Mouse (Mus musculus) lung, embryonic 15.5 days (tissue): ENCODE results near the gene Dis3. TPM values are rescaled to one million over a fixed set of nuclear protein-coding genes. Genes with fewer than 3 reads are reported as not detected.
A peak's percentile ranks its signal among the peaks of the same experiment; 100 is the strongest.

Experiments
- ATAC-seq: fragments of 200-750 bp; cut with Nextera tagmentation; 2 replicates; pipeline ENCODE4 v1.8.0; 2017; ENCODE audit warnings: moderate number of reproducible peaks, borderline replicate concordance; ENCODE audit not compliant: low FRiP score, low TSS enrichment; ENCODE audit errors: extremely low read depth
- H3K27ac ChIP-seq: fragments of 300-500 bp; sonication (generic); 2 replicates; pipeline ENCODE4 v1.5.1; 2015; ENCODE audit warnings: moderate library complexity, mild to moderate bottlenecking, inconsistent platforms
- H3K27me3 ChIP-seq: fragments of 300-500 bp; sonication (generic); 2 replicates; pipeline ENCODE4 v1.6.1; 2015; ENCODE audit warnings: inconsistent platforms
- H3K36me3 ChIP-seq: fragments of 300-500 bp; sonication (generic); 2 replicates; pipeline ENCODE4 v1.6.1; 2015; ENCODE audit warnings: inconsistent platforms
- H3K4me1 ChIP-seq: fragments of 300-500 bp; sonication (generic); 2 replicates; pipeline ENCODE4 v1.6.1; 2015; ENCODE audit warnings: inconsistent platforms
- H3K4me2 ChIP-seq: fragments of 300-500 bp; sonication (generic); 2 replicates; pipeline ENCODE4 v1.6.1; 2015; ENCODE audit warnings: inconsistent platforms, mild to moderate bottlenecking, moderate library complexity
- H3K4me3 ChIP-seq: fragments of 300-500 bp; sonication (generic); 2 replicates; pipeline ENCODE4 v1.5.1; 2015; ENCODE audit warnings: mild to moderate bottlenecking, inconsistent platforms
- H3K9ac ChIP-seq: fragments of 300-500 bp; sonication (generic); 2 replicates; pipeline ENCODE4 v1.6.1; 2015; ENCODE audit warnings: inconsistent platforms
- H3K9me3 ChIP-seq: fragments of 300-500 bp; sonication (generic); 2 replicates; pipeline ENCODE4 v1.6.1; 2016; ENCODE audit warnings: inconsistent platforms
- WGBS: fragments of 180-500 bp; shearing (Covaris S2); methylation state at CpG from one replicate; pipeline ENCODE4 v1.1.7; 2015; 5-methylcytosine and 5-hydroxymethylcytosine counted together
- polyA plus RNA-seq: library from polyadenylated mRNA; unstranded; fragments of >200 nt; fragmentation: Nextera tagmentation; extraction: Ambion mirVana; gene quantifications from 2 replicates; pipeline ENCODE4 v1.2.1, GENCODE M21; 2015

Dis3 gene
- 29.4 and 32.5 TPM in 2 replicates for polyA plus RNA-seq

GRCm38 (mm10) chr14:99099267-99099966 is at the start of gene Dis3, which contains the start of gene Pibf1:
Gene Dis3, minus strand, starts transcription at chr14:99099770.
Gene Pibf1, plus strand, starts transcription at chr14:99099424.
- Histone ChIP-seq H3K27me3 (no peaks in the 10 kb centered on the region), H3K4me3 (peak within 1 kb of the TSS; percentile 73), H3K4me2 (peak within 1 kb of the TSS; percentile 68), H3K9me3 (no peaks in the 10 kb centered on the region), H3K4me1 (peaks cover 7% of the 10 kb centered on the region; the same call in 1 of the 2 replicates), H3K27ac (peak within 1 kb of the TSS; percentile 60), H3K36me3 (peaks cover 30% of the 10 kb centered on the region), H3K9ac (peak within 1 kb of the TSS; percentile 76)
- ATAC-seq, result peak; percentile 99
- WGBS, result under 1% methylated on average over 73 of the region's 73 CpGs

DNA sequence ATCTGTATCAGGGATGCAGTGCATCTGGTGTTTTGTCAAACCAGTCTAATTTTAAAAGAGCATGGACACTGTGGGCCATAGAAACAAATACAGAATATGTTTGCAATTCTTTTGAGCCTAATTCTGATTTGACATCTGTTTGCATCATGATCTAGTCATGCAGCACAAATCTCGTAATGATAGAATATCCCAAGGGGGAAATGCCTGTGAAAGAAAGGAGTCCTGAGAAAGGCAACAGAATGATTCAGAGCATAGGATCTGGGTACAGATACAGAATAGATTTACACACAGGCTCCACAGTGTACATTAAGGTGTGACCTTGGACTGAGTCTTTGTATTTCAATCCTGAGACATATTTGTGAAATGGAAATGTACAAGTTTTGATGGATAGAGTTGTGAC is 47.3 kb upstream of the Dis3 start:
- Histone ChIP-seq H3K4me1 (no peaks in the 10 kb centered on the region), H3K27ac (no peak overlapping the region), H3K9ac (no peak overlapping the region), H3K4me2 (no peak overlapping the region), H3K36me3 (peaks cover 9% of the 10 kb centered on the region; the same call in 1 of the 2 replicates), H3K27me3 (no peaks in the 10 kb centered on the region), H3K9me3 (no peaks in the 10 kb centered on the region), H3K4me3 (no peak overlapping the region)
- 87% methylated on average over 1 of the region's 1 CpGs for WGBS
- no peak for ATAC-seq

DNA sequence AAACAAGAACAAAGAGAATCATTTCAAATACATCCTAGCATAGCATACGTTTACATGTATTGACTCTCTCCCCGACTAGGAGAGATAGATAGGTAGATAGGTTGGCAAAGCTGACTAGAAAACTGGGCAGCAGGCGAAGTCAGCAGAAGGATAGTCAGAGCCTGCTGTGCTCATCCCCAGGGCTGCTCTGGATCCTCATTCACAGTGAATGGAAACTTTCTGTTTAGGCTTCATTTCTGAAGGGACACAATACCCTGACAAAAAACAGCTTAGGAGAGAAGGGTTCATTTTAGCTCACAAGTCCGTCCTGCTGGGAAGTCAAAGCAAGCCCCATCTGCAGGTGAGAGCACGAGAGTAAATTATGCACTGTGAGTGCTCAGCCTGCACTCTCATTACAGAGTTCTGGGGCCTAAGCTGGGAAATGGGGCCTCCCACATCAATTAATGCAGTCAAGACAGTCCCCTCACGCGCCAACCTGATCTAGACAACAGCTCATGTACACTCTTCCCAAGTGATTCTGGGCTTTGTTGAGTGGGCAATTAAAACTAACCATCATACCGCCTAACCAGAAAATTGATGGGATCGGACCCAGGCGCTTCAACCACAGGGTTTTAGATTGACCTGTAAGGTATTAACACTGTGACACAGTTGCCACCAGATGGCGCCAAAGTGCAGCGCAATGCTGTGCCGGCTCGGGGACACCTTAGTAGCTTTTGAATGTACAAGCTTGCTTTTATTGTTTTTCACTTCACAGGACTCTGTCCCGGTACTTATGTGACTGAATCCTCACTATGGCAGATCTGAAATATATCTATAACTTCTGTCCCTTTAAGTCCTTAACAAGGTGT is 42.4 kb upstream of the Dis3 start:
- peak; percentile 81; the same call in 1 of the 2 replicates for ATAC-seq
- peaks cover 10% of the 10 kb centered on the region for H3K36me3 ChIP-seq
- no peaks in the 10 kb centered on the region for H3K27me3 ChIP-seq
- no peak overlapping the region for H3K9ac ChIP-seq
- H3K4me1 ChIP-seq, result no peaks in the 10 kb centered on the region
- 24% methylated on average over 15 of the region's 15 CpGs for WGBS
- no peak overlapping the region for H3K4me3 ChIP-seq
- H3K9me3 ChIP-seq, result no peaks in the 10 kb centered on the region
- H3K4me2 ChIP-seq, result no peak overlapping the region
- H3K27ac ChIP-seq, result no peak overlapping the region

DNA sequence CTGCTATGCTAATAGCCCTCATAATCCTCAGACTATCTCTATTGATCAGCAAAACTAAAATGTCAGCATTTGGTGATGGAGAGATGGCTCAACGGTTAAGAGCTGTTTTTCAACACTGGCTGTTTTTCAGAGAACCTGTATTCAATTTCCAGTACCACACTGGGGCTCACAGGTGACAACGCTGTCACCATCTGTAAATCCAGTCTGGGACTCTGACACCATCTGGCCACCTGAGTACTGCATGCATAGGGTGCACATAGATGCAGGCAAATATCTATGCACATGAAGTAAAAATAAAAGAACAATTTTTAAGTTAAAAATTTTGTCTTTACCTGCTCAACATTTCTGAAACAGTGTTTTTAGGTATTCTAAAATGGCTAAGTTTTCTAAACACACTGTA is 40.5 kb upstream of the Dis3 start:
- Histone ChIP-seq H3K9me3 (no peaks in the 10 kb centered on the region), H3K27me3 (no peaks in the 10 kb centered on the region), H3K9ac (no peak overlapping the region), H3K36me3 (peaks cover 16% of the 10 kb centered on the region), H3K4me2 (no peak overlapping the region), H3K4me1 (no peaks in the 10 kb centered on the region), H3K27ac (no peak overlapping the region), H3K4me3 (no peak overlapping the region)
- WGBS, result 95% methylated on average over 2 of the region's 2 CpGs
- ATAC-seq, result no peak

DNA sequence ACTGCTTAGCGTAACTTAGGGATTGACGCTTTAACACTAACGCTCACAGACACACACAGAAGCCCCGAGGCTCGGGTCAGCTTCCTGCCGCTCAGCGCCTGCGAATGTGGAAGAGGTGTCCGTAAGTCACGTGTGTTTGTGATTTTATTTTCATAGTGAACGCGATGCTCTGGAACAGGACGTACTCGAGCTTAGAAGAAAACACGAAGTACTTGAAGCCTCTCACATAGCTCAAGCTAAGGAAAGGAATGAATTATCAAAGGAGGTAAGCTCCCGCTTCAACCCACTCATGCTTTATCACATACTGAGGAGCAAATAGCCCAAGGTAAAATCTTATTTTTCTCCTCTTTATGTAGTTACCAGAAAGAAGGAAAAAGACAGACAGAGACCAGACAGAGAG is 36.7 kb upstream of the Dis3 start:
- WGBS, result 90% methylated on average over 16 of the region's 16 CpGs
- no peak overlapping the region for H3K27ac ChIP-seq
- H3K4me1 ChIP-seq, result no peaks in the 10 kb centered on the region
- no peak for ATAC-seq
- H3K9me3 ChIP-seq, result no peaks in the 10 kb centered on the region
- peaks cover 13% of the 10 kb centered on the region for H3K36me3 ChIP-seq
- H3K4me3 ChIP-seq, result no peak overlapping the region
- H3K9ac ChIP-seq, result no peak overlapping the region
- H3K27me3 ChIP-seq, result no peaks in the 10 kb centered on the region
- no peak overlapping the region for H3K4me2 ChIP-seq

GRCm38 (mm10) chr14:99135761-99136160 is 36.2 kb upstream of the Dis3 start:
- no peak overlapping the region for H3K9ac ChIP-seq
- H3K4me1 ChIP-seq, result no peaks in the 10 kb centered on the region
- no peaks in the 10 kb centered on the region for H3K27me3 ChIP-seq
- H3K36me3 ChIP-seq, result peaks cover 13% of the 10 kb centered on the region
- 89% methylated on average over 9 of the region's 9 CpGs for WGBS
- no peak overlapping the region for H3K4me3 ChIP-seq
- H3K27ac ChIP-seq, result no peak overlapping the region
- H3K4me2 ChIP-seq, result no peak overlapping the region
- no peak for ATAC-seq
- H3K9me3 ChIP-seq, result no peaks in the 10 kb centered on the region

DNA sequence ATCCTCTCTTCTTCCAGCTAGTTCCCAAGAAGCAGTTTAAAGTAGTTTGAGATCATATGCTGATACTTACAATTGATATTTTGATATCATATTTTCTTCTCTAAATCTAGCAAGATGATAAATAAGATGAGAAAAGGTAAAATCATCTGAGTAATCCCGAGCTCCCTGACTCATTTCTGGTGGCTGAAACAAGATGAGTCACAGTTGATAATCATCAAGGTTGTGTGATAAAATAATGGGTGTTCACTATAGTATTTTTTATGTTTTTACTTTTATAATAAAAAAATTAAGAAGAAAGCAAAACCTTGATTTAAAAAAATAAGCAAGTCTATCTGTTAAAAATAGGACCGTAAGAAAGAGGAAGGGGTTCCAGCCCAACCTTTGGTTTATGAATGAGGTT is 34.5 kb upstream of the Dis3 start:
- Histone ChIP-seq H3K9ac (no peak overlapping the region), H3K9me3 (no peaks in the 10 kb centered on the region), H3K27me3 (no peaks in the 10 kb centered on the region), H3K4me2 (no peak overlapping the region), H3K4me3 (no peak overlapping the region), H3K4me1 (no peaks in the 10 kb centered on the region), H3K36me3 (peaks cover 9% of the 10 kb centered on the region; the same call in 1 of the 2 replicates), H3K27ac (no peak overlapping the region)
- no peak for ATAC-seq
- 84% methylated on average over 2 of the region's 2 CpGs for WGBS

DNA sequence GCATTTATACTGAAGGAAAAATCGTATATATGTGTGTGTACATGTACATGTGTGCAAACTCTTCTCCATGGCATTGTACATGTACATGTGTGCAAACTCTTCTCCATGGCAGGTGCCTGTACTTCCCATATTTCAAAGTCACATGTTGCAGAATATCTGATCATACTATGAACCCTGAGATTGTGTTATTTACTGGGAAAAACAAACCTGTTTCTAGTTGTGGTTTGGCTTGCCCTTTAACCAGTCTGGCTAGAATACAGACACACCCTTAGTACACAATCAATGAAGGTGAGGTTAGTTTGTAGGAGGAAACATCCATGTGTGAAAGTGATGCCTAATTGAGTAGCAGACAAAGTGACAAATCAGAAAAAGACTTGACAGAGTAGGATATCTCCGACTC is 29.5 kb upstream of the Dis3 start:
- H3K4me2 ChIP-seq, result no peak overlapping the region
- no peak for ATAC-seq
- no peak overlapping the region for H3K27ac ChIP-seq
- no peak overlapping the region for H3K9ac ChIP-seq
- no peak overlapping the region for H3K4me3 ChIP-seq
- no peaks in the 10 kb centered on the region for H3K9me3 ChIP-seq
- no peaks in the 10 kb centered on the region for H3K27me3 ChIP-seq
- no peaks in the 10 kb centered on the region for H3K4me1 ChIP-seq
- 0 out of 2 replicates have a peak, but pooled peaks cover 3% of the 10 kb centered on the region for H3K36me3 ChIP-seq
- WGBS, result 84% methylated on average over 2 of the region's 2 CpGs

DNA sequence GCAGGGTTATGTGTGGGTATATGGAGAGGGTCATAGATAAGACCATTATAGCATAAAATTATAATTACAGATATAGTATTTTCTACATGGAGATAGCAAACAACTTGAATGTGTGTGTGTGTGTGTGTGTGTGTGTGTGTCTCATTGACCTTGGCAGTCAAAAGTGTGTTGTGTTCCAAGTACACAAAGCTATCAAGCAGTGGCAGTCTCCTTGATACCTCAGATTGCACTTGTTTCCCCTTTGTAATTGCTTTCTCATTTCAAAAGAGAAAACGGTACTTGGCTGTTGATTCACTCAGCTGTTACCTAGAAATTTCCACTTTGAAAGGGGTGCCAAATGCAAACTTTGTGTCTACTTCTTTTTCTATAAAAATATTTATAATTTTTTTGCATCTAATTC is 27.9 kb upstream of the Dis3 start:
- H3K4me2 ChIP-seq, result no peak overlapping the region
- WGBS, result 53% methylated on average over 1 of the region's 1 CpGs
- no peaks in the 10 kb centered on the region for H3K27me3 ChIP-seq
- H3K9me3 ChIP-seq, result no peaks in the 10 kb centered on the region
- ATAC-seq, result no peak
- H3K27ac ChIP-seq, result no peak overlapping the region
- H3K9ac ChIP-seq, result no peak overlapping the region
- H3K4me1 ChIP-seq, result no peaks in the 10 kb centered on the region
- no peak overlapping the region for H3K4me3 ChIP-seq
- 0 out of 2 replicates have a peak, but pooled peaks cover 3% of the 10 kb centered on the region for H3K36me3 ChIP-seq

GRCm38 (mm10) chr14:99126713-99127112 is 27.1 kb upstream of the Dis3 start:
- H3K4me3 ChIP-seq, result no peak overlapping the region
- no peaks in the 10 kb centered on the region for H3K9me3 ChIP-seq
- H3K4me2 ChIP-seq, result no peak overlapping the region
- no peaks in the 10 kb centered on the region for H3K27me3 ChIP-seq
- no peak overlapping the region for H3K9ac ChIP-seq
- no peaks in the 10 kb centered on the region for H3K4me1 ChIP-seq
- 0 out of 2 replicates have a peak, but pooled peaks cover 5% of the 10 kb centered on the region for H3K36me3 ChIP-seq
- no peak for ATAC-seq
- H3K27ac ChIP-seq, result no peak overlapping the region
- WGBS, result 80% methylated on average over 4 of the region's 4 CpGs

DNA sequence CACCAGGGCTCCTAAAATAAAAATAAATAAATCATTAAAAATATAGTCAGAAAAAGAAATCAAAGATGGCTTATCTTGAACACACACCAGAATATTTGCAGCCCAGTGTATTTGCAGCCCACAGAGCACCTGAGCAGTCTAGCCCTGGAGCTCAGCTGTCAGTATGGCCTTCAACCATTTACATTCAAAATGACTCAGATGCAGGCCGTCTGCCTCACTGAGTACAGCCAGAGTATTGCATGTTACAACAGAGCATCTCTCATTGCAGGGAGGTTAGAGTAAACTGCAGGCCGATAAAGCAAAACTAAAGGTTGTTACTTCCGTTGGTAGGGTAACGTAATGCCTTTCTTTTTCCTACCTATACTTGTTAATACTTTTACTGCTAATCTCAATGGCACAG is 24.5 kb upstream of the Dis3 start:
- Histone ChIP-seq H3K4me2 (no peak overlapping the region), H3K4me1 (no peaks in the 10 kb centered on the region), H3K9me3 (no peaks in the 10 kb centered on the region), H3K27ac (no peak overlapping the region), H3K4me3 (no peak overlapping the region), H3K9ac (no peak overlapping the region), H3K27me3 (no peaks in the 10 kb centered on the region), H3K36me3 (peaks cover 7% of the 10 kb centered on the region; the same call in 1 of the 2 replicates)
- WGBS, result 86% methylated on average over 4 of the region's 4 CpGs
- no peak for ATAC-seq
